Mouse (Mus musculus) ES-CJ7 (cell line): ENCODE measurements around the gene Acot12.

Experiments
- DNase-seq: peaks from one replicate; pipeline ENCODE4 v3.0.0; 2011; ENCODE audit warnings: low read depth, low spot score

The Acot12 gene

GRCm38 (mm10) chr13:91826066-91826465, 84.8 kb downstream of the Acot12 start:
- no peak for DNase-seq

GRCm38 (mm10) chr13:91827876-91828275, 86.6 kb downstream of the Acot12 start:
- no peak for DNase-seq
